Mouse (Mus musculus): Measurements from ENCODE around the gene Il34.
A peak's percentile ranks its signal among the peaks of the same experiment; 100 is the strongest.

Gene Il34

DNA sequence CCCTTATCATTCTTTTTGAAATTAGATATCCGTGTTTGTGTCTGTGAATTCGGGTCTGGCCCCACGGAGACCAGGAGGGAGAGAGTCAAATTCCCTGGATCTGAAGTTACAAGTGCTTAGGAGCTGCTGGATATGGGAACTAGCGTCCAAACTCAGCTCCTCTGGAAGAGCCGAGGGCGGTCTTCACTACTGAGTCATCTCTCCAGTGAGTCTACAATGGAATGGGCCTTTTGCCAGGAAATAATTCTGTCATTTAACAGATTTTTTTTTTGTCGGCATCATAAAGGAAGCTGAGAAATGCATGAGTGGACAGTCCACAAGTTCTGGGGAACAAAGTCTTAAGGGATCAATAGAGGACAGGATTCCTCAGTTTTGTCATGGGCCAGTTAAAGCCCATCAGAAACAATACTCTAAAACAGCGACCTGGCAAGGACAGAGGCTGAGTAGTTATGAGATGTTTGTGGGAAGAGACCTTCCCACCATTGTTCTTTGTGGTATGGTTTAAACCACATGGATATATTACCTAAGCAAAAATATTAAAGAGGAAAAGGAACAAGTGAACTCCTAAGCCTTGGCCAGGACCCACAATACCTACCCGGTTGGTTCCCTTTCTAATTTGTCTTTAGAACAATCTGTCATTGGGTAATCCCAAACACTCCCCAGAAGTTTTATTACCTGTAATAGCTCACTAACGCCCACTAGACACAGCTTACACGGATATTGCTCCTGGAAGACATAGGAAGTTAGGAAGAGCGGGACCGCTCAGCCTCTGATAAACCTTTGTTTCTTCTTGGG lies 25.6 kb downstream of the Il34 start:
- DNase-seq (ENCODE audit: low spot score in 2 of 2) = no peak

DNA sequence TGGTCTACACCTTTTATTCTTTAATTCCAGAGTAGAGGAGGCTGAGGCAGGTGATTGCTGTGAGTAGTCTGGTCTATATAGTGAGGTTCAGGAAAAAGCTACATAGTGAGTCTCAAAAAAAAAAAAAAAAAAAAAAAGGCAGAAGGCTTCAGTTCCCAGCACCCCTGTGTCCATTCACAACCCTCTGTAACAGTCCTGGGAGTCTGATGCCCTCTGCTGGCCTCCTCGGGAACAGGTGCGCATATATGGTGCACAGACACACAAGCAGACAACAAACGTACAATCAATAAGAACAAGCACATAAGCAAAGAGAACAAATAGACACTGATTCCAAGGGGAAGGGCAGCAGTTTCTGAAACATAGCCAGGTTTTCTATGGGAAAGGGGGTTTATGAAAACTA lies 29.4 kb downstream of the Il34 start:
- no peak for DNase-seq (ENCODE audit: low spot score in 2 of 2)

DNA sequence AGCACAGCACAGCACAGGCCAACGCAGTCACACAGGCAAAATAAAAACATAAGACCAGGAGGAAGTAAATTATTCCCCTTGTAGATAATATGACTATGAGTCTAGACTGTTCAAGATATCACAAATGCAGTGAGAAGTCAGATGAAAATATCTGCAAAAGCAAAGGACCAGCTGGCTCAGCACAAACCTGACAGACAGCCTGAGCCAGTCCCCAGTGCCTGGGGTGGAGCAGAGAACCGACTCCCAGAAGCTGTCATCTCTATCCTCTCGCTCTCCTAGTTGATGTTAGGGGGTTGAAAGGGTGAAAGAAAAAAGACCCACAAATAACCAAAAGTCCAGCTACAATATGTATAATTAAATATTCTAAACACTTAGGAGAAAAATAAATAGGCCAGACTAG lies 30.0 kb downstream of the Il34 start:
- DNase-seq (ENCODE audit: low spot score in 2 of 2) = no peak

DNA sequence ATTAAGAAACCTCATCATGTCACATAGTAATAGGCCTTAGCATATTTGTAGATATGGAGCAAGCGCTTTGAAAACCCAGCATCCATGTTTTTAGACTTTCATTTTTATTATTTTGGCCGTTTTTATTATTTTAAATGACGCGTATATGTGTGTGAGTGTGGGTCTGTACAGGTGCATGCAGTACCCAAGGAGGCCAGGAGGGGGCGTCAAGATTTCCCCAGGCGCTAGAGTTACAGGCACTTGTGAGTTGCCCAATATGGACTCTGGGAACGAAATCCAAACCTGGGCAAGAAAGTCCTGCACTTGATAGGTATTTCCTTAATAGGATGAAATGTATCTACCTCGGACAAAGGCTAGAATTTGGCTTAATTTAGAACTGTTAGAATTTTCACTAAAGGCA lies 30.4 kb downstream of the Il34 start:
- DNase-seq (ENCODE audit: low spot score in 2 of 2) = no peak

DNA sequence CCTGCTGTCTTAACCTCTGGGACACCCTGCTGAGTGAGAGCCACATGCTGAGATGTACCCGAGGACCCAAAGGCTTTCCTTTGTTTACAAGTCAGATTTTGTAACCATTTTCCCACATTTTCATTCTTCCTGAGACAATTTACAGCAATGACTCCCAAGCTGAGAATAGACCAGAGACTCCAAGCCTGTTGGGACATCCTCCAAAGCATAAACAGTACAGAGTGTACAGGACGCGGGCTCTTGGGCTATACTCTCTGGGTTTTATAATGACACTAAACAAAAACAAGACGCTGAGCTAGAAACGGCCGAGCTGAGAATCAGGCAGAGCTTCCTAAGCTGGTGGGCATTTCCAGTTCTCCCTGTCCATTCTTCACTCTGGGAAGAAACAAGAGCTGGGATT lies 31.0 kb downstream of the Il34 start:
- no peak for DNase-seq (ENCODE audit: low spot score in 2 of 2)

DNA sequence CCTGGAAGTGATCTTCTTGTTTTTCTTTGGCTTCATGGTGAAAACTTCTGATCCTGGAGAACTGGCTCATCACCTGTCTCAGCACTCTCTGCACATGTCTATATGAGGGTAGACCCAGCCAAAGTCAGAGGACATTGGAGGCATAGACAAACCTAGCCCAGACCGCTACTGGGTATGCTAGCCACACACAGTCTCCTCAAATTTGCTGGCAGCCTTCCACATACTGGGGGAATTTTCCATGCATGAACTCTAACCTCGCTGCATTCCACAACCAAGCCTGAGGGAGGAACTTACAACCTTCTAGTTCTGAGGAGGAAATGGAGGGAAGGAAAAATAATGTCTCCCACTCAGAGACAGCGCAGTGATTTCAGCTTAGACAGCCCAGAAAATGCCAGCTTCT lies 31.7 kb downstream of the Il34 start:
- DNase-seq (ENCODE audit: low spot score in 2 of 2) = no peak

DNA sequence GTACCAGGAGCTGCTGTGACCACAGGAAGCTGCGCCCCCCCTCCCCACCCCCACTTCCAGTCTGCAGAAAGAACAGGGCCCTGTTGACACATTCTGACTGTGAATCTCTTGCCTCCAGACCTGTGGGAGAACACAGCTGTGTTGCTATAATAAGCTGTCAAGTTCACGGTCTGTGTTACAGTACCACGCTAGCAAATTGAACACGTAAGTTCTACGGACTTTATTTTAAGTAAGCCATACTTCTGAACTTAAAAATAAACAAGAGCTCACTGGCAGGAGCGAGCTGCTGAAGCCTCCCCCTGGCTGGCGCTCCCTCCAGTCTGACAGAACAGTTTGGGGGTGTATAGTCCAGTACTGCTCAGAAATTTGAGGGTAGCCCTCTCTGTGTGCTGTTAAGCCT lies 33.3 kb downstream of the Il34 start:
- no peak for DNase-seq (ENCODE audit: low spot score in 2 of 2)

DNA sequence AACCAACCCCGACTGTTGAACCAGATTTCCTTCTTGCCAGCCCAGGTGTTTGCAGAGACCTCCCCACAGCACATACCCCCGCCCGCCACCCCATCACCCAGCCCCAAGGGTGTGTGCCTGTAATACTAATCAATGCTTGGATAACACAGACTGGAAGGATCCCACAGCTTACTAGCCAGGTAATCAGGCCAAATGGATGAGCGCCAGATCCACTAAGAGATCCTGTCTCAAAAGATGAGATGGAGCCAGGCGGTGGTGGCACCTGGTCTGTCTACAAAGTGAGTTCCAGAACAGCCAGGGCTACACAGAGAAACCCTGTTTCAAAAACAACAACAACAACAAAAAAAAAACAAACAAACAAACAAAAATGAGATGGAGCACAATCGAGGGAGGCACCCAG lies 38.5 kb downstream of the Il34 start:
- DNase-seq (ENCODE audit: low spot score in 2 of 2) = no peak

DNA sequence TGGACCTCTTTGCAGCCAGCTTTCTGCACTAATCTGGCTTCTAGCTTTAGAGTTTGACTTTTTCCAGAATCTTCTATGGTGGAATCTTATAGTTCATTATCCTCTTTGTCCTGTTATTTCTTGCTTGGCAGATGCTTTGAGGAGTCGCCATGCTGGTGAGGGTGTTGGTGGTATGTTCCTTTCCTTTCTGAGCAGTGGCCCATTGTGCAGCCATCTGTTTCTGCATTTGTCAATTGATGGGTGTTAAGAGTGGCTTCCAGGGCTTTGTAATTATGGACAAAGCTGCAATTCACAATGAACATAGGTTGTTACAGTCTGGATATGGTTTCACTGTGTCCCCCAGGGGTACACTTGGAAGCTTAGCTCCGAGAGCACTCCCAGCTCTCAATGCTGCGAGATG lies 41.1 kb downstream of the Il34 start:
- DNase-seq (ENCODE audit: low spot score in 2 of 2) = no peak

DNA sequence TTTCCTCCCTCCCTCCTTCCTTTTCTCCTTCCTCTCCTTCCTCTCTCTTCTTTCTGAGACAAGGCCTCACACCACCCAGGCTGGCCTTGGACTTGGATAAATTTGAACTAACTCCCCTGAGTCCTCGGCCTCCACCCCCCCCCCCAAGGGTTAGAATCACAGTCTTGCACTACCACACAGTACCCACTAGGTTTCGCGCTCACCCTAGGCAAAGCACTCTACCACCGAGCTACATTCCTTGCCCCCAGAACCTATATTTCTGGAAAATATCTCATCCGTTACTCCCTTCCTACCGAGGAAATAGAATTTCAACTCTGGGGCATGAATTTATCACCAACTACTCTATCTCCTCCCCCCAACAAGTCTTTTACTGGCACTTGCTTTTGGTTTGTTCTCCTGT lies 43.7 kb downstream of the Il34 start:
- DNase-seq (ENCODE audit: low spot score in 2 of 2) = no peak

DNA sequence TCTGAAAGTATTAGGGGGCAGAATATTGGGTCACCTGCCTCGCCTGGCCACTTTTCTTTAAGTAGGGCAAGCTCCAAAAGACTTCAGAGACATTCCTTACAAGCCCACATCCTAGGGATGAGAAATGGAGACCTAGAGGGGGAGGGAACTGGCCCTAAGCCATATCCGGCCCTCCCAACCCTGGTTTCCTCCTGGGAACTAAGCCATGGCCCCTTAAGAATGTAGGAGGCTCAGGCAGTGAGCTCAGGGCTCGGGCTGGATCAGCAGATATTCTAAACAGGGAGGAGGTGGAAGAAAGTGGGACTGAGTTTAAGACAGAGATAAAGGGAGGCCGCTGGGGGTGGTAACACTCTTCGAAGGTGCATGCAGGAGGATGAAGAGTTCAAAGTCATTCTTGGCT lies 44.5 kb downstream of the Il34 start:
- DNase-seq (ENCODE audit: low spot score in 2 of 2) = peak; percentile 70 to 79

DNA sequence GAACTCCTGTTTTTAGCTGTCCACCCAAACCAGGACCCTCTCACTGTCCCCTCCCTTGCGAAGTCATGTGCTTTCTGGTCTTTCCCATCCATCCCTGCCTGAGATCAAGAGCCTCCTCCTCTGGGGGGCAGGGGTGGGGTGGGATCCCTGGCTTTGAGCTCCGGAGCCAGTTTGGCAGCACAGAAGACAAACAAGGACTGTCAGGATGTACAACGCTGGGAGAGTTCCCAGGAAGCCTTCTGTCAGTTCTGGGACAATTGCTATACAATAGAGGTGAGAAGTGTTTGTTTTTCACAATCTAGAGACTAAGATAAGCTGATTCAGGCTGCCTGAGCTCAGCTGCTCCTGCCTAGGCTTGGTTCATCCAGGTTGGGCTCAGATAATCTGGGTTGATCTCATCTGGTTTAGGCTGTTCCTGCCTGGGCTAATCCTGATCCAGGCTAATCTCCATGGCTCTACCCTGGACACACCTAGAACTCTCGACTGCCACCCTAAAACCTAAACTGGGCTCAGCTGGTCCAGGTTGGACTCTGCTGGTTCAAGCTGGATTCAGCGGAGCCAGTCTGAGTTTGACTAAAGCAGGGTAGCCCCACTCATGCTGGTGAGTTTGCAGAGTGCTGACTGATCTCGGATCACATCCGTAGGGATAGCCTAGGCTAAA lies 45.3 kb downstream of the Il34 start:
- no peak for DNase-seq (ENCODE audit: low spot score in 2 of 2)

DNA sequence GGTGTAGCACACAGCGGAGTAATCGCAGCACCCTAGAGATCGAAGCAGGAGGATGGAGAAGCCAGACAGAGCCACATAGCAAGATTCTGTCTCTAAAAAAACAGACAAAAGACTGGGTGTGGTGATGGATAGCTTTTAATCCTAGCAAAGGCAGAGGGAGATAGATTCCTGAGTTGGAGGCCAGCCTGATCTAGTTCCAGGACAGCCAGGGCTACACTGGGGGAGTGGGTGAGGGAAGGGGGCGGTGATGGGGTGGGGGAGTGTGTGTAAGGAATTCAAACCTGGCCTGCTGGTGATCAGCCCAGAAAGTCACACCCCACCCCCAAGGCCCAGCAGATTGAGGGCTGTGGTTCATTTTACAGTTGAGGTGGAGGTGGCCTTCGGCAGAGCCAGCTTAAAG lies 49.5 kb downstream of the Il34 start:
- DNase-seq (ENCODE audit: low spot score in 2 of 2) = no peak

DNA sequence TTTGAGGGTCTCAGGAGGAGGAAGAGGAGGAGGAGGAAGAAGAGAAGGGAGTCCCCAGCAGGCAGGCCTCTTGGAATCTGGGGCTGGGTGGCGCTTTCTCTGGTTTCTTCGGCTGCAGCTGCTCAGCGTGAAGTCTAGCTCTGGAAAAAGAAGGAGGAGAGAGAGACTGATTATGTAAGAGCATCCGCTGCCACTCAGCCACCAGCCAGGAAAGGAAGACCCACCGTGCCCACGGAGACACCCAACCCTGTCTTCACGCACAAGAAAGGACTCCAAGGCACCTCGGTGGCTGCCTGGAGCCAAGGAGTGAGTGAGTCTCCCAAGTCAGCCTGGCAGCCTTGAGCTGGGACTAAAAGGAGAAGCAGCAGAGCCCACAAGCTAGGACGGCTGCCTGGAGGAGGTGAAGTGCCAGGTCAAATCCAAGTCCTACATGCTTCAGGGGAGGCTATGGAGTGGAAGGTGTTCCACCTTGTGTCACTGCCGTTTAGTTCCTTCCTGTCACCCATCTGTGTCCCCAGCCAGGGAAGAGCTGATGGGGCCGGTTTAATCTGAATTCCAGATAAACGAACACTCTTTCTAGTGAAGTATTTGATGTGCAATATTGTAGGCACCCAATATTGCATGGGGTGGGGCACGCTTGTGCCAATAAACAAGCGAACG lies 50.1 kb downstream of the Il34 start:
- no peak for DNase-seq (ENCODE audit: low spot score in 2 of 2)

DNA sequence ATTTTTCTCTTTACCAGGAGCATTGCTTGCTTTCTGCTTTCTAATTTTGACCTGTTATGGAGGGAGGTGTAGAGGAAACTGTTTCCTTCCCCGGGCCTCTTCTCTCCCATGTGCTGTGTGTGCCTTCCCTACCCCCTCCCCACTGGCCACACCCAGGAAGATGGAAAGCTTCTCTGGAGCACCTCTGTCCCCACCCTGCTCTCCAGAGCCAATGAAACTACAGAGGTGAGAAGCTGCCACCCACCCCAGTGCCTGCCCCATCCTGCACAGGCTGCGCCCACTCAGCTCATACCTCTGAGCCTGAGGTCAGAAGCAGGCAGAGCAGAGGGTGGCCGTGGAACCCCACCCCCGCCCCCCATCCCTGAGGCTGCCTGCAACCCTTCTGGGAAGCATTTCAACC lies 51.0 kb downstream of the Il34 start:
- DNase-seq (ENCODE audit: low spot score in 2 of 2) = no peak

DNA sequence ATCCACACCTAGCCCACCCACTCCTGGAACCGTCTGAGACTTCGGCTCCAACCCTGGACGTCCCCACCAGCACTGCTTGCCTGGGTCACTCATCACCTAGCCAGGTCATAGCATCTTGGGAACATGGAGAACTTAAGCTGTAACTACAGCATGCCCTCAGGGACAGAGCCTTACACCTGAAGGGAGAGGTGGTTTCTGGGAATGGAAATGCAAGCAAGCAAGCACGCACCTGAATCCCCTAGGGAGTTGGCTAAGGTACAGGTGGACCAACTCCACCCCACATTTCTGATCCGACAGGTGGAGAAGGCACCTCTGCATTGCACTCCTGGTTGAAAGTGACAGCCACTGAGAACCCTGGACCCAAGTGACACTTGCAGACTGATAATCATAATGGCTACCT lies 54.2 kb downstream of the Il34 start:
- DNase-seq (ENCODE audit: low spot score in 2 of 2) = no peak

DNA sequence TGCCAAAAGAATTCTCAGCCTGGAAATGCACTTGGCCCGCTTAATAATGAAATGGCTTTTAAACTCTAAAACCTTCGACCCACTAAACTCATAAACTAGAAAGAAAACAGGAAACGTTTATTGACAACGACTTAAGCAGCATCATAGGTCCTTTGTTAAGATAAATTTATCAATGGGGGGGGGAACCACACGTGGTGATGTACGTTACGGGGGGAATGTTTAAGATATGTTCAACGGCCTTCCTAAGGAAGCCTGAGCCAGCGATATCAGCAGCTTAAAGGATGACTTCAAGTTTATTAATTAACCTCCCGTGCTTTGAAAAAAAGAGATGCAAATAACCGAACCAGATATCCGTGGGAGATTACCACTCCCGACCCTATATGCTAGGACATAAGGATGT lies 55.5 kb downstream of the Il34 start:
- no peak for DNase-seq (ENCODE audit: low spot score in 2 of 2)

DNA sequence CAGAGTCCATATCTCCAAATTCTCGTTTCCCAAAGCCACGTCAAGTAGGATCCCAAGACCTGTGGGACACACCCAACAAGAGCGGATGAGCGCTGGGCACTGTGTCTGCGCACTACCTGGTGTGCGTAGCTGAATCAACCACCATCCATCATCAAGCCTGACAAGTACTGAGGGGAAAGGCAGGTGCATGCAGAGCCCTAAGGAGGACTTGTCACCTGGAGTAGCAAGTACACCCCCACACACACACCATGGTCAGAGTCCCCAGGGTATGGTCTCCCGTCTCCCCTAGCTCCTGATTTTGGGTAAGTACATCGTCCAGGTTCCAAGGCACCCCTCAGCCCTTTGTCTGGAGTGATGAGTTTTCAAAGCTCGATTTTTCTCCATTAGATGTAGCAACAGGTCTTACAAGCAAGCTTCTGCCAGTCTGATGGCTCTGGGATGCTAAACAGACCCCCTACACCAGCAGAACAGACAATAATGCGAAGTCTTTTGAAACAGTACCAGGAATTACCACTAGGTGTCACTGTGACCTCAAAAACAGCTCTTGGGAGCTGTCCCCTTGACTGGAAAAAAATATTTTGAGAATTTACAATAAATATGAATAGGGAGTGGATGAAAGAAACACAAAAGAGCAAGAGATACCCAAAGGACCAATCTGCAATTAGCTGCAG lies 56.1 kb downstream of the Il34 start:
- DNase-seq (ENCODE audit: low spot score in 2 of 2) = peak; percentile 46 to 58

DNA sequence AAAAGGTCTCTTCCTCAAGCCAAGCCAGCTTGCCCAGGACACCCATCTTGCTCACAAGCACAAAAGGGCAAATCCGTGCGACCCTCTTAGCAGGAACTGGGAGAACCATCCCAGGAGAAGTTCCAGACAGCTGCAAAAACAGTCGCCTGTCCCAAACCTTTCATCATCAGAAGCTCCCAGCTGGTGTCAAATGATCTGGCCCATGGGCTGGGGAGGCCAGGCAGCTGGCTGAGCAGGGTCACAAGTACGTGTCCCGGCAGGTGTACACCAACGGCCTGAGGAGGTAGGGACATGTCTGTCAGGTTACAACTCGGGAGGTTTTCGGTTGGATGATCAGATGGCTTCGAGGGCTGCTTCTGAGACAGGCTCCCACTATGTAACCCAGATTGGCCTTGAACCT lies 59.1 kb downstream of the Il34 start:
- no peak for DNase-seq (ENCODE audit: low spot score in 2 of 2)

DNA sequence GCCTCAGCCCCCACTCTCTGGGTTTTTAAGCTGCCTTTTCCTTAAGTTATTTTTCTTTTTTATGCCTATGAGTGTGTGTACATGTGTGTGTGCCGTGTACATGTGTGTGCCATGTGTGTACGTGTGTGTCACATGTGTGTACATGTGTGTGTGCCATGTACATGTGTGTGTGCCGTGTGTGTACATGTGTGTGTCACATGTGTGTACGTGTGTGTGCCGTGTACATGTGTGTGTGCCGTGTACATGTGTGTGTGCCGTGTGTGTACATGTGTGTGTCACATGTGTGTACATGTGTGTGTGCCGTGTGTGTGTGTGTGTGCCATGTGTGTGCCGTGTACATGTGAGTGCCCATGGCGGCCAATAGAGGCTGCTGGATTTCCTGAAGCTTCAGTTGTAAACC lies 60.6 kb downstream of the Il34 start:
- DNase-seq (ENCODE audit: low spot score in 2 of 2) = no peak

DNA sequence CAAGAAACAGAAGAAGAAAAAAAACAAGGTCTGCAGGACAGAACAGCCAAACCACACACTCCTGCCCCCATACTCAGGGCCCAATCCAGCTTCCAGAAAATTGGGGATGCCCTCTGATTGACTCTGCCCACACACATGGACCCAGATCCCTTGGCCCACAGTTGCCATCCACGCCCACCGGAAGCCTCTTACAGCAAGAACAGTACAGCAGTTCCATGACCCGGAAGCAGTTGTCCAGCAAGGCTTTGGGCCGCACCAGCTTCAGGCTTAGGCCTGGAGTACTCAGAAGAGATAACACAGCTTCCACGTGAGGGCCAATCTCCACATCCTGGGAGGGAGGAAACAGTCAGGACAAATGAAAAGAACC lies 63.3 kb downstream of the Il34 start:
- DNase-seq (ENCODE audit: low spot score in 2 of 2) = no peak

DNA sequence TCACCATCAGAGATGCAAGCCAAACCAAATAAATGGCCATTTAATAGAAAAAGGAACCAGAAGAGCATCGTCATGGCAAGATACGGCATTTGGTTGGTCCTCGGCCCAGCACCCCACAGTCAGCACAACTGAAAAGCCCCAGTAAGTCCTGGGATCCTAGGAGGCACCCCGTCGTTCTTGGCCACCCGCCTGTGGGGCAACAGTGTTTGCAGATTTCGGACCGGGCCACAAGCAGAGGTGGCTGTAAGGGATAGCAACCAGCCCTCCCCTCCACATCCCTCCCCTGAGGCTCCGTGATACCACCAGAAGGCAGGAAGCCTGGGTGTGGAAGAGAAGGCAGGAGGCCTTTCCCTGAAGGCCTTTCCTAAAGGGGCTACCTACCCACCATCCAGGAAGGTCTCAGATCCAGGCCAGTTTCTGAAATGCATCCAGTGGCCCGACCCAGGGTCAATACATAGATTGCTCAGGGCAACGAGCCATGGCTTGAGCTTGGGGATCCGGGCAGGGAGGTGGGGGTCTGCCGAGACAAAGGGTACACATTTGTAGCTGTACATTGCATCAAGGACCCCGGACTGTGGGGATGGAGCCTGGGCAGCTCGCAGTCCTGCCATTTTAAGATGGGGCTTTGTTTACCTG lies 63.8 kb downstream of the Il34 start:
- DNase-seq (ENCODE audit: low spot score in 2 of 2) = no peak

Data from heart, adult 9 months (tissue).